Mouse (Mus musculus): ENCODE data around the gene Klk7.

DNA sequence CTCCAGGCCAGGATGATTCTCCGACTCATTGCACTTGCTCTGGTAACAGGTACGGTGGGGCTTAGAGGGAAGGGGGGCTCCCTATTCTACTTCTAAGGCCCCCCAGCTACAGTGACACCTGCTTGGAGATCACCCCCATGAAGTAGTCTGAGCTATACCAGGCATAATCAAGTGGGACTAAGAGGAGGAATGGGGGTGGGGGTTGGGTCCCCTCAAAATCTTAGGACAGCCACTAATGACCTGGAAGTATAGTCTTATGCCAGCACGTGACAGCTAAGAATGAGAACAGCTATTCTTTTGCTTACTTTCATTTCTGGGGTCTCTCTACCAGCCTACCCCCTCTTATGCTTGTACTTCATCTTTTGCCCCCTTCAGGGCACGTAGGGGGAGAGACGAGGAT is 34.6 kb upstream of the Klk7 start:
- TF ChIP-seq CTCF (IDR thresholded peaks at IDR 0.05; ENCODE audit: low read depth, low read length), result no peak
- TF ChIP-seq POLR2A (IDR thresholded peaks at IDR 0.05; ENCODE audit: borderline replicate concordance, low read depth, low read length), result no peak

All from bone marrow macrophage, adult 2 months (primary cell).